Mouse (Mus musculus) kidney, adult 2 months (tissue): ENCODE results near the gene Dact3. TPM values are rescaled to one million over a fixed set of nuclear protein-coding genes. Genes with fewer than 3 reads are reported as not detected.

ENCODE experiments used
- DNase-seq: peaks from one replicate; pipeline ENCODE4 v3.0.0; 2021
- H3K27ac ChIP-seq: fragments of 200-500 bp; 2 replicates; pipeline ENCODE4 v1.5.1; 2012; ENCODE audit warnings: low read depth, low read length, control low read depth, inconsistent platforms; ENCODE audit not compliant: insufficient read depth
- H3K27me3 ChIP-seq: fragments of 200-500 bp; replicated peaks from 2 replicates; pipeline ENCODE4 v1.6.1; 2012; ENCODE audit warnings: mild to moderate bottlenecking, moderate library complexity, low read length, inconsistent platforms; ENCODE audit not compliant: control insufficient read depth, insufficient read depth
- H3K36me3 ChIP-seq: fragments of 200-500 bp; 2 replicates; pipeline ENCODE4 v1.6.1; 2012; ENCODE audit warnings: mild to moderate bottlenecking, moderate library complexity, low read length, inconsistent platforms; ENCODE audit not compliant: control insufficient read depth, insufficient read depth
- H3K4me1 ChIP-seq: fragments of 200-500 bp; 2 replicates; pipeline ENCODE4 v1.6.1; 2011; ENCODE audit warnings: low read length; ENCODE audit not compliant: control insufficient read depth, insufficient read depth
- H3K4me3 ChIP-seq: fragments of 200-500 bp; 2 replicates; pipeline ENCODE4 v1.5.1; 2011; ENCODE audit warnings: mild to moderate bottlenecking, low read depth, low read length, control low read depth; ENCODE audit not compliant: insufficient read depth
- CTCF ChIP-seq: fragments of 200-500 bp; conservative IDR thresholded peaks from 2 replicates; pipeline ENCODE4 v1.5.1; 2011; ENCODE audit warnings: low read depth, mild to moderate bottlenecking, control low read depth, low read length, moderate library complexity, mixed read lengths; ENCODE audit not compliant: insufficient read depth, insufficient read length
- POLR2A ChIP-seq: fragments of 200-500 bp; IDR thresholded peaks from one replicate; pipeline ENCODE4 v1.6.1; 2011; ENCODE audit warnings: low read depth, low read length, control low read depth
- WGBS: fragments of 180-500 bp; shearing (Covaris S2); methylation state at CpG from one replicate; pipeline ENCODE4 v1.1.7; 2018; 5-methylcytosine and 5-hydroxymethylcytosine counted together
- polyA plus RNA-seq: library from polyadenylated mRNA; depleted of rRNA; stranded (reverse); fragments of >200 nt; gene quantifications from 2 replicates; pipeline ENCODE4 v1.2.3, GENCODE M21; 2012

Gene Dact3
- polyA plus RNA-seq, 1 experiment, result 5.5 TPM

GRCm38 (mm10) chr7:16858336-16858735 lies 16.8 kb upstream of the Dact3 start:
- Histone ChIP-seq H3K4me1 (no peaks in the 10 kb centered on the region), H3K27me3 (no peaks in the 10 kb centered on the region), H3K36me3 (no peaks in the 10 kb centered on the region), H3K4me3 (no peak overlapping the region), H3K27ac (no peak overlapping the region)
- 27% methylated on average over 17 of the region's 17 CpGs for WGBS
- peak; percentile 49 for DNase-seq
- TF ChIP-seq POLR2A (no peak), CTCF (peak; percentile 72)

GRCm38 (mm10) chr7:16859902-16860651 lies 15.0 kb upstream of the Dact3 start:
- Histone ChIP-seq H3K27ac (no peak overlapping the region), H3K27me3 (no peaks in the 10 kb centered on the region), H3K36me3 (no peaks in the 10 kb centered on the region), H3K4me1 (no peaks in the 10 kb centered on the region), H3K4me3 (no peak overlapping the region)
- TF ChIP-seq CTCF (0 out of 2 replicates have a peak, but pooled peaks have one; percentile 16), POLR2A (no peak)
- WGBS, result 33% methylated on average over 5 of the region's 5 CpGs
- DNase-seq, result peak; percentile 52

- TF ChIP-seq POLR2A (no peak), CTCF (no peak)
- H3K36me3 ChIP-seq, result no peaks in the 10 kb centered on the region
Observed at GRCm38 (mm10) chr7:16867488-16867887, 7.6 kb upstream of the Dact3 start.

GRCm38 (mm10) chr7:16869497-16869896 lies 5.6 kb upstream of the Dact3 start:
- H3K27ac ChIP-seq, result no peak overlapping the region
- no peaks in the 10 kb centered on the region for H3K36me3 ChIP-seq
- 61% methylated on average over 16 of the region's 16 CpGs for WGBS
- no peak for DNase-seq
- no peak overlapping the region for H3K4me3 ChIP-seq
- TF ChIP-seq POLR2A (no peak), CTCF (no peak)
- no peaks in the 10 kb centered on the region for H3K27me3 ChIP-seq
- no peaks in the 10 kb centered on the region for H3K4me1 ChIP-seq

More at GRCm38 (mm10) chr7:16867488-16867887, 7.6 kb upstream of the Dact3 start:
- no peaks in the 10 kb centered on the region for H3K4me1 ChIP-seq
- DNase-seq, result no peak
- H3K27me3 ChIP-seq, result no peaks in the 10 kb centered on the region
- WGBS, result 91% methylated on average over 3 of the region's 3 CpGs
- H3K4me3 ChIP-seq, result no peak overlapping the region
- no peak overlapping the region for H3K27ac ChIP-seq

GRCm38 (mm10) chr7:16871600-16871999 lies 3.5 kb upstream of the Dact3 start:
- H3K36me3 ChIP-seq, result no peaks in the 10 kb centered on the region
- H3K4me1 ChIP-seq, result no peaks in the 10 kb centered on the region
- H3K4me3 ChIP-seq, result no peak overlapping the region
- WGBS, result 82% methylated on average over 10 of the region's 10 CpGs
- H3K27ac ChIP-seq, result no peak overlapping the region
- no peak for DNase-seq
- no peaks in the 10 kb centered on the region for H3K27me3 ChIP-seq
- TF ChIP-seq POLR2A (no peak), CTCF (no peak)

GRCm38 (mm10) chr7:16872478-16872877 lies 2.6 kb upstream of the Dact3 start:
- no peak overlapping the region for H3K4me3 ChIP-seq
- H3K36me3 ChIP-seq, result no peaks in the 10 kb centered on the region
- no peaks in the 10 kb centered on the region for H3K4me1 ChIP-seq
- 93% methylated on average over 9 of the region's 9 CpGs for WGBS
- no peak for TF ChIP-seq CTCF
- TF ChIP-seq POLR2A, result no peak
- H3K27ac ChIP-seq, result no peak overlapping the region
- no peaks in the 10 kb centered on the region for H3K27me3 ChIP-seq
- DNase-seq, result no peak

- H3K27ac ChIP-seq, result no peak overlapping the region
- WGBS, result 88% methylated on average over 4 of the region's 4 CpGs
- H3K36me3 ChIP-seq, result no peaks in the 10 kb centered on the region
- H3K4me1 ChIP-seq, result no peaks in the 10 kb centered on the region
- no peak overlapping the region for H3K4me3 ChIP-seq
- no peaks in the 10 kb centered on the region for H3K27me3 ChIP-seq
- TF ChIP-seq CTCF, result no peak
- no peak for TF ChIP-seq POLR2A
- DNase-seq, result no peak
Observed at GRCm38 (mm10) chr7:16873392-16873791, 1.7 kb upstream of the Dact3 start.
